Mouse (Mus musculus) cortical plate, adult 2 months (tissue): ENCODE measurements at regions not wholly inside any gene's neighbourhood (a gene's known extent, or its start where the extent isn't known, plus 50 kb on each side); places are given as distances from the start of the nearest gene placed in this dataset.

Experiments
- CTCF ChIP-seq: fragments of 200-500 bp; IDR thresholded peaks from 2 replicates; pipeline ENCODE4 v1.5.1; 2011; ENCODE audit warnings: mild to moderate bottlenecking, control low read depth, low read length; ENCODE audit not compliant: insufficient read depth; ENCODE audit errors: extremely low read depth
- POLR2A ChIP-seq: fragments of 200-500 bp; IDR thresholded peaks from 2 replicates; pipeline ENCODE4 v1.6.1; 2011; ENCODE audit warnings: mild to moderate bottlenecking, low read length, control low read depth; ENCODE audit not compliant: insufficient read depth; ENCODE audit errors: extremely low read depth

GRCm38 (mm10) chr9:30564765-30565680 lies 138.1 kb downstream of the Snx19 start:
- TF ChIP-seq CTCF (no peak), POLR2A (no peak)
